Mouse (Mus musculus): ENCODE measurements around the gene Dmkn. TPM values are rescaled to one million over a fixed set of nuclear protein-coding genes. Genes with fewer than 3 reads are reported as not detected.
"Not testable (repeated sequence)": the region's sequence is repeated elsewhere in the genome, so short reads cannot be mapped to it uniquely, and the experiment has no call there.

Gene Dmkn
- polyA plus RNA-seq, 1 experiment from 2014 or later: 2.7 TPM

- TF ChIP-seq CTCF (IDR thresholded peaks at IDR 0.05; ENCODE audit: low read depth): no peak
- ATAC-seq (replicated peaks; ENCODE audit: low FRiP score, low read depth) (no peak), DNase-seq (ENCODE audit: low spot score) (no peak)
- Histone ChIP-seq H3K9me3 (replicated peaks; ENCODE audit: low read length) (no peaks in the 10 kb centered on the region), H3K4me2 (ENCODE audit: low read length) (peak overlapping the region; percentile 84), H3K27ac (no peak overlapping the region), H3K27me3 (ENCODE audit: insufficient read depth, low read length) (no peaks in the 10 kb centered on the region), H3K9ac (ENCODE audit: low read depth, low read length) (peak overlapping the region; percentile 82; the same call in 1 of the 2 replicates), H3K4me3 (replicated peaks; ENCODE audit: low read depth, low read length) (peak overlapping the region; percentile 68; the same call in 1 of the 2 replicates), H3K36me3 (ENCODE audit: insufficient read depth, low read length) (no peaks in the 10 kb centered on the region), H3K4me1 (replicated peaks; ENCODE audit: insufficient read depth, low read length) (peaks cover 12% of the 10 kb centered on the region)
- 69% methylated on average over 6 of the region's 6 CpGs for WGBS
These were observed 35.3 kb upstream of the Dmkn start for GRCm38 (mm10) chr7:30728214-30728613.

- peak overlapping the region; percentile 68 for H3K4me3 ChIP-seq (replicated peaks; ENCODE audit: low read depth, low read length)
- H3K27ac ChIP-seq: peak overlapping the region; percentile 83
- peak; percentile 28 for DNase-seq (ENCODE audit: low spot score)
- peak; percentile 47 for ATAC-seq (replicated peaks; ENCODE audit: low FRiP score, low read depth)
- H3K4me2 ChIP-seq (ENCODE audit: low read length): peak overlapping the region; percentile 84
- H3K36me3 ChIP-seq (ENCODE audit: insufficient read depth, low read length): no peaks in the 10 kb centered on the region
- H3K9ac ChIP-seq (ENCODE audit: low read depth, low read length): peak overlapping the region; percentile 82
- peaks cover 12% of the 10 kb centered on the region for H3K4me1 ChIP-seq (replicated peaks; ENCODE audit: insufficient read depth, low read length)
- WGBS: 6% methylated on average over 26 of the region's 26 CpGs
- H3K27me3 ChIP-seq (ENCODE audit: insufficient read depth, low read length): no peaks in the 10 kb centered on the region
- H3K9me3 ChIP-seq (replicated peaks; ENCODE audit: low read length): no peaks in the 10 kb centered on the region
- peak; percentile 24; the same call in 1 of the 2 replicates for TF ChIP-seq CTCF (IDR thresholded peaks at IDR 0.05; ENCODE audit: low read depth)
These were observed 34.7 kb upstream of the Dmkn start for GRCm38 (mm10) chr7:30728739-30729395.

DNA sequence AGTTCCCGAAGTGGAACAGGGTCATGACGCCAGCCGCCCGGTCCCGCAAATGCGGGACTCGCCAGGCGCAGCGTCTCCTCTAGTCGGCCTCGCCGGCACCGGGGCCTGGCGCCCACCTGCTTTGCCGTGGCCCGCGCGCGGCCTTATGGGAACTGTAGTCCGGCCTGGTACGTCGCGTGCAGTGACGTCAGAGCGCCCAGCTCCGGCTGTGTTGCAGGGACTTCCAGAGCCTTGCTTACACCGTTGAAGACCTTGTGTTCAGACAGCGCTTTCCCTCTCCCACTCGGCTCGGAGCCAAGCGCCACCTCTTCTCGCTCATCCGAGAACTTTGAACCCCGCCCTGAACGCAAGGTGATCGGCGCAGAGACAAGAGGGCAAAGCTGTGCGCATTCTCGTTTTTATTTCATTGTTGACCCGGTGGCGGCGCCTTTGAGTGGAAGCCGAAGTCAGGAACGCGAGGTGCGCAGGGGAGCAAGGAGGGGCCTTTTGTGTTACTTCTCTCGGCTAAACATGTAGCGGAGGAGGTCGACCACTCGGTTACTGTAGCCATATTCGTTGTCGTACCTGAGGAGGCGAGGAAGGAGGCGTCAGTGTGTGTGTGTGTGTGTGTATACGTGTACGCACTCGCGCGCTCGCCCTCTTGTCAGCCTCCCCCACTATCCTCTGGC, 34.0 kb upstream of the Dmkn start, which contains the start of gene Tmem147:
Gene Tmem147 (minus strand): TSS at position 145 of the 668 bp plus-strand sequence.
- peak; percentile 49; the same call in 1 of the 2 replicates for TF ChIP-seq CTCF (IDR thresholded peaks at IDR 0.05; ENCODE audit: low read depth)
- peaks cover 12% of the 10 kb centered on the region for H3K4me1 ChIP-seq (replicated peaks; ENCODE audit: insufficient read depth, low read length)
- H3K9ac ChIP-seq (ENCODE audit: low read depth, low read length): peak within 1 kb of the TSS; percentile 82
- under 1% methylated on average over 60 of the region's 60 CpGs for WGBS
- peak within 1 kb of the TSS; percentile 68 for H3K4me3 ChIP-seq (replicated peaks; ENCODE audit: low read depth, low read length)
- peak; percentile 97 for ATAC-seq (replicated peaks; ENCODE audit: low FRiP score, low read depth)
- H3K27ac ChIP-seq: peak within 1 kb of the TSS; percentile 83
- H3K27me3 ChIP-seq (ENCODE audit: insufficient read depth, low read length): no peaks in the 10 kb centered on the region
- DNase-seq (ENCODE audit: low spot score): peak; percentile 96
- peak within 1 kb of the TSS; percentile 84 for H3K4me2 ChIP-seq (ENCODE audit: low read length)
- no peaks in the 10 kb centered on the region for H3K36me3 ChIP-seq (ENCODE audit: insufficient read depth, low read length)
- no peaks in the 10 kb centered on the region for H3K9me3 ChIP-seq (replicated peaks; ENCODE audit: low read length)

DNA sequence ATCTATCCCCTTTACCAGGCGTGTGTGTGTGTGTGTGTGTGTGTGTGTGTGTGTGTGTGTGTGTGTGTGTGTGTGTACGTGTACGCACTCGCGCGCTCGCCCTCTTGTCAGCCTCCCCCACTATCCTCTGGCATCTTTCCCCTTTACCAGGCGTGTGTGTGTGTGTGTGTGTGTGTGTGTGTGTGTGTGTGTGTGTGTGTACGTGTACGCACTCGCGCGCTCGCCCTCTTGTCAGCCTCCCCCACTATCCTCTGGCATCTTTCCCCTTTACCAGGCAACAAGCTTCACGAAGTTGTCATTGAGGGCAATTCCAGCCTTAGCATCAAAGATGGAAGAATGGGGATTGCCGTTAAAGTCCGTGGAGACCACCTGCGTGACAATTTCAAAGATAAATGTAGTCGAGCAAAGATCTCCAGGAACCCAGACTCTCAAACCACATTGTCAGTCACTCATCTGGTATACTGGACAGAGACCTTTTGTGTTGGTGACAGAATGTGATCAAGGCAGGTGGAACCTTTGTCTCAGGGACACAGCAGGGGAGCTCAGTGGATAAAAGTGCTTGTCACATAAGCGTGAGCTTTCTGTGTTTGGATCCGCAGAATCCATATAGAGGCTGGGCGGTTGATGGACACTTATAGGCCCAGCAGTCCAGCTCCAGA, 33.4 kb upstream of the Dmkn start:
- Histone ChIP-seq H3K27ac (peak overlapping the region; percentile 83), H3K4me1 (replicated peaks; ENCODE audit: insufficient read depth, low read length) (peaks cover 12% of the 10 kb centered on the region), H3K9ac (ENCODE audit: low read depth, low read length) (peak overlapping the region; percentile 82), H3K4me2 (ENCODE audit: low read length) (peak overlapping the region; percentile 84), H3K4me3 (replicated peaks; ENCODE audit: low read depth, low read length) (peak overlapping the region; percentile 68)
- DNase-seq (ENCODE audit: low spot score); ATAC-seq (replicated peaks; ENCODE audit: low FRiP score, low read depth); H3K9me3 ChIP-seq (replicated peaks; ENCODE audit: low read length); H3K27me3 ChIP-seq (ENCODE audit: insufficient read depth, low read length); H3K36me3 ChIP-seq (ENCODE audit: insufficient read depth, low read length): not testable (repeated sequence)
- WGBS: 17% methylated on average over 17 of the region's 22 CpGs

GRCm38 (mm10) chr7:30736211-30736610, 27.3 kb upstream of the Dmkn start:
- TF ChIP-seq CTCF (IDR thresholded peaks at IDR 0.05; ENCODE audit: low read depth): no peak
- Histone ChIP-seq H3K4me2 (ENCODE audit: low read length) (no peak overlapping the region), H3K9ac (ENCODE audit: low read depth, low read length) (no peak overlapping the region), H3K4me3 (replicated peaks; ENCODE audit: low read depth, low read length) (no peak overlapping the region), H3K36me3 (ENCODE audit: insufficient read depth, low read length) (peaks cover 15% of the 10 kb centered on the region; the same call in 1 of the 2 replicates), H3K4me1 (replicated peaks; ENCODE audit: insufficient read depth, low read length) (no peaks in the 10 kb centered on the region; the same call in 1 of the 2 replicates), H3K27me3 (ENCODE audit: insufficient read depth, low read length) (no peaks in the 10 kb centered on the region), H3K9me3 (replicated peaks; ENCODE audit: low read length) (no peaks in the 10 kb centered on the region), H3K27ac (no peak overlapping the region)
- ATAC-seq (replicated peaks; ENCODE audit: low FRiP score, low read depth): no peak
- no peak for DNase-seq (ENCODE audit: low spot score)
- WGBS: 93% methylated on average over 3 of the region's 3 CpGs

DNA sequence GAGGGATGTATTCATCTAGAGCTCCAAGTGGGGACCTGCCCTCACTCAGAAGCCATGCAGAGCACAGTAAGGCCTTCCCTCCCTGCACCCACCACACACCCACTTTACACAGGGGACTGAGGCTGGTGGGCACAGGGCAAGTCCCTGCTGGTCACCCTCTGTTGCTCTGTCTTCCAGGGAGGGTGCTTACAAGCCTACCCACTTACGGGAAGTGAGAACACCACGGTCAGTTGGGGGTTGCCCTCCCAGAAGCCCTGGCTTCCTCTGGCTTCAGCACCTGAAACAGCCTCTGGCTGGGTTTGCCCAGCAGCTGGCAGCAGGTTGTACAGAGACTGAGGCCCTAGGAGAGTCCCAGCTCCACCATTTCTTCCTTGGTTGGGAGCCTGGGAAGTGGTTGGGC, 21.0 kb upstream of the Dmkn start:
- not testable (repeated sequence) for H3K36me3 ChIP-seq (ENCODE audit: insufficient read depth, low read length); ATAC-seq (replicated peaks; ENCODE audit: low FRiP score, low read depth); H3K4me2 ChIP-seq (ENCODE audit: low read length); H3K27me3 ChIP-seq (ENCODE audit: insufficient read depth, low read length); H3K9me3 ChIP-seq (replicated peaks; ENCODE audit: low read length); H3K4me3 ChIP-seq (replicated peaks; ENCODE audit: low read depth, low read length); H3K4me1 ChIP-seq (replicated peaks; ENCODE audit: insufficient read depth, low read length); H3K9ac ChIP-seq (ENCODE audit: low read depth, low read length); H3K27ac ChIP-seq; DNase-seq (ENCODE audit: low spot score)
- WGBS: 56% methylated on average over 2 of the region's 2 CpGs

- H3K9me3 ChIP-seq (replicated peaks; ENCODE audit: low read length); DNase-seq (ENCODE audit: low spot score); H3K4me2 ChIP-seq (ENCODE audit: low read length); H3K36me3 ChIP-seq (ENCODE audit: insufficient read depth, low read length); ATAC-seq (replicated peaks; ENCODE audit: low FRiP score, low read depth); H3K4me1 ChIP-seq (replicated peaks; ENCODE audit: insufficient read depth, low read length); H3K4me3 ChIP-seq (replicated peaks; ENCODE audit: low read depth, low read length); H3K27me3 ChIP-seq (ENCODE audit: insufficient read depth, low read length); H3K27ac ChIP-seq; H3K9ac ChIP-seq (ENCODE audit: low read depth, low read length): not testable (repeated sequence)
- WGBS: 100% methylated on average over 1 of the region's 4 CpGs
These were observed 19.9 kb upstream of the Dmkn start, which contains the start of gene Gapdhs for GRCm38 (mm10) chr7:30743617-30744016. Gene Gapdhs (minus strand): TSS chr7:30743681.

Data from kidney, postnatal 0 days (tissue).